Mouse (Mus musculus) CD4-positive naive resting alpha-beta T cell, adult 76 days (primary cell): Measurements from ENCODE around the gene Gm10409. TPM values are rescaled to one million over a fixed set of nuclear protein-coding genes. Genes with fewer than 3 reads are reported as not detected.

Experiments
- total RNA-seq: library from RNA; stranded (reverse); gene quantifications from one replicate; pipeline ENCODE4 v1.2.4, GENCODE M21; 2023

Gene Gm10409
- not detected for total RNA-seq

DNA sequence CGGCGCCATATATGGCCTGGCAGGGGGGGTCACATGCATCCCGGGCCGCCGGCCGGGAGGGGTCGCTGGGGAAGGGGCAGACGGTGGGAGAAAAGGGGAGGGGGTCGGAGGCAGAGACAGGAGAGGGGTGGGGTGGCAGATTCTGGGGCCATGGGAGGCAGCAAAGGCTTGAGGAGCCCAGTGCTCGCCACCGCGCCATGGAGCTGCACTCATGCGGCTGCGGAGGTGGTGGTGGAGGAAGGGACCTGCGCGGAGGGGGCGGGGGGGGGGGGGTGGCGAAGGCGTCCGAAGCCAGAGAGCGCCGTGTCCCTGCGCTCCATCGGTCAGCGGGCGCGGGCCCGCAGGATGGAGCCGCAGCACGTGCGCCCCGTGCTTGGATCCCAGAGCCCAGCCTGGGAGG is at the start of gene Gm10409:
Gene Gm10409, plus strand, starts transcription at position 301 of the 400 bp plus-strand sequence.

DNA sequence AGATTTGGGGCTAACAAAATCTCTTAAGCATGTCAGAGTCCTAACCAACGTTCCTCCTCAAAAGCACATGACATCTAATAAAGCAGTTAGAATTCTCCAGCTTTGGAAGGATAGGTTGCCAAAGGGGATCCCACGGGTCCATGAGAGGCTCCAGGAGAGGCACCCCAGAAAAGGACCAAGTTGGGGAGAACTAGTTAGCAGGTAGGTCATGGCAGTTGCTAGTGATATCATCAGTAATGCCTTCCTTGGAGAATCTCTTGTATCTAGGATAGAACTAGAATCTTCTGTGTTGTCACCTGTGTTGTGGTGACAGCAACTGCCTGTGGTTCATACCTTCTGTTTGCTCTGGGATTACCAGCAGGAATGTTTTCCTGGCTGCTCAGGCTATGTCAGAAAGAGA is 17.6 kb upstream of the Gm10409 start, which contains the start of gene Gm10413:
Gene Gm10413, plus strand, starts transcription at position 301 of the 400 bp plus-strand sequence.

DNA sequence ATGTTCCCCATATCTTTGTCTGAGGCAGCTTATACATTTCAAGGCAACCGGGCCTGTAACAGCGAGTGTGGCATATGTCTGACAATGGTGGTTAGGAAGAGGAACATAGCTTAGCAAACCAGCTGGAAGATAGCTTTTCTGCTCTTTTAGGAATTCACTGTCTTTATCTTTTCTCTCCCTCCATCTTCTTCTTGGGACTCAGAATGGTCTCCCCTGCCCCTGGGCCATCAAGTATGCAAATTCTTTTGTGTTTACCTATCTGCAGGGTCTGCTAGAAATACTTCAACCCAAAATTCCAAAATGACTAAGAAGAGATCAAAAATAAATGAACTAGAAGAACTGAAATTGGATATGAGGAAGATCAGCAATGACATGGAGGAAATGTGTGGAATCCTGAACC is 15.4 kb downstream of the Gm10409 start, which contains the start of gene Gm3005:
Gene Gm3005, plus strand, starts transcription at position 301 of the 400 bp plus-strand sequence.

DNA sequence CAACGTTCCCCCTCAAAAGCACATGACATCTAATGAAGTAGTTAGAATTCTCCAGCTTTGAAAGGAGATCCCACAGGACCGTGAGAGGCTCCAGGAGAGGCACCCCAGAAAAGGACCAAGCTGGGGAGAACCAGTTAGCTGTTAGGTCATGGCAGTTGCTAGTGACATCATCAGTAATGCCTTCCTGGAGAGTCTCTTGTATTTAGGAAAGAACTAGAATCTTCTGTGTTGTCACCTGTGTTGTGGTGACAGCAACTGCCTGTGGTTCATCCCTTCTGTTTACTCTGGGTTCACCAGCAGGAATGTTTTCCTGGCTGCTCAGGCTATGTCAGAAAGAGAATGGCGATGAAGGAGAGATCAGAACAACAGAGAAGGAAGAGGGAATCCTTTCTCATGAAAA is 36.7 kb downstream of the Gm10409 start, which contains the start of gene Gm10408:
Gene Gm10408, plus strand, starts transcription at position 301 of the 400 bp plus-strand sequence.

Other genes with a start within 250 kb of the Gm10409 start
- gene Gm5795, start 224.4 kb upstream of the Gm10409 start, total RNA-seq: not detected
- gene D830030K20Rik, start 204.1 kb upstream of the Gm10409 start, total RNA-seq: not detected
- not detected for gene Gm2956, start 80.0 kb upstream of the Gm10409 start, total RNA-seq
- gene Gm10413, start 17.5 kb upstream of the Gm10409 start, total RNA-seq: not detected
- not detected for gene Gm3005, start 15.5 kb downstream of the Gm10409 start, total RNA-seq
- gene Gm10408, start 36.8 kb downstream of the Gm10409 start, total RNA-seq: not detected
- gene Gm3012, start 221.9 kb downstream of the Gm10409 start, total RNA-seq: not detected
- not detected for gene Gm3020, start 239.4 kb downstream of the Gm10409 start, total RNA-seq